ENCODE assay signal across 9 mouse cellular contexts in genomic region chr8:109463677-109464313, GRCm38 (mm10). TPM values are rescaled to one million over a fixed set of nuclear protein-coding genes. Genes with fewer than 3 reads are reported as not detected.
DNase-seq lines count a peak whose midpoint lies in the region; ATAC-seq lines count a peak whose summit lies in the region.
"Had no signal": no experiment of that assay in that cellular context is flagged by ENCODE, and none has a peak within 500 bp of the region (broad histone marks: within the 10 kb centered on the region; RNA-seq: fewer than 3 reads in every experiment).

No protein-coding gene starts in this region.

- 0 out of 2 replicates have a peak overlapping the region, but pooled peaks have one; percentile 2 for H3K4me3 ChIP-seq in kidney, embryonic 14.5 days (ENCODE audit: low read length)
- peak overlapping the region; percentile 26; the same call in 1 of the 2 replicates for H3K4me3 ChIP-seq in hindbrain, embryonic 10.5 days
- no peak overlapping the region for H3K4me3 ChIP-seq in midbrain, embryonic 16.5 days (ENCODE audit: low read depth, low read length)

- peak; percentile 56; the same call in 1 of the 2 replicates for ATAC-seq in kidney, embryonic 14.5 days (ENCODE audit: low FRiP score, low TSS enrichment)
- peak; percentile 56; the same call in 1 of the 2 replicates for ATAC-seq in midbrain, embryonic 16.5 days

- no peaks in the 10 kb centered on the region for H3K27me3 ChIP-seq in kidney, embryonic 14.5 days (ENCODE audit: control insufficient read depth, insufficient read depth, low read length)
- H3K27me3 ChIP-seq in hindbrain, embryonic 10.5 days (ENCODE audit: insufficient read depth, poor library complexity, severe bottlenecking) = peaks cover 4% of the 10 kb centered on the region; the same call in 1 of the 2 replicates
- H3K27me3 ChIP-seq in midbrain, embryonic 16.5 days (ENCODE audit: control insufficient read depth, insufficient read depth, low read depth, low read length) = no peaks in the 10 kb centered on the region

- no peaks in the 10 kb centered on the region for H3K4me1 ChIP-seq in kidney, embryonic 14.5 days (ENCODE audit: control insufficient read depth, insufficient read depth, low read length)
- H3K4me1 ChIP-seq in hindbrain, embryonic 10.5 days (replicated peaks) = peaks cover 40% of the 10 kb centered on the region
- H3K4me1 ChIP-seq in midbrain, embryonic 16.5 days (ENCODE audit: control insufficient read depth, insufficient read depth, low read length) = peaks cover 45% of the 10 kb centered on the region

- H3K9ac ChIP-seq in kidney, embryonic 14.5 days (ENCODE audit: low read depth, low read length) = no peak overlapping the region
- peak overlapping the region; percentile 42 for H3K9ac ChIP-seq in midbrain, embryonic 16.5 days (ENCODE audit: low read depth, low read length)

- H3K27ac ChIP-seq in kidney, embryonic 14.5 days (ENCODE audit: low read depth, low read length) = no peak overlapping the region
- peak overlapping the region; percentile 70 for H3K27ac ChIP-seq in hindbrain, embryonic 10.5 days
- peak overlapping the region; percentile 92 for H3K27ac ChIP-seq in midbrain, embryonic 16.5 days (ENCODE audit: low read length)

- 8% methylated on average over 13 of the region's 13 CpGs for WGBS in kidney, embryonic 14.5 days
- 31% methylated on average over 13 of the region's 13 CpGs for WGBS in hindbrain, embryonic 10.5 days
- 9% methylated on average over 13 of the region's 13 CpGs for WGBS in midbrain, embryonic 16.5 days

- no peak for DNase-seq in kidney, adult 8-10 months
- DNase-seq in adrenal gland, postnatal 14 days = peak; percentile 28
- DNase-seq in hindbrain, embryonic 10.5 days (ENCODE audit: low spot score) = peak; percentile 11
- no peak for DNase-seq in liver
- no peak for DNase-seq in thymus, adult 18-20 months
- DNase-seq in gastrocnemius, postnatal 25 days = no peak

- H3K36me3 ChIP-seq in kidney, embryonic 14.5 days (ENCODE audit: control insufficient read depth, insufficient read depth, low read length) = no peaks in the 10 kb centered on the region
- H3K36me3 ChIP-seq in hindbrain, embryonic 10.5 days = no peaks in the 10 kb centered on the region
- no peaks in the 10 kb centered on the region for H3K36me3 ChIP-seq in midbrain, embryonic 16.5 days (ENCODE audit: control insufficient read depth, insufficient read depth, low read length)

- H3K9me3 ChIP-seq in kidney, embryonic 14.5 days (ENCODE audit: control insufficient read depth, low read length) = no peaks in the 10 kb centered on the region
- no peaks in the 10 kb centered on the region for H3K9me3 ChIP-seq in hindbrain, embryonic 10.5 days
- no peaks in the 10 kb centered on the region for H3K9me3 ChIP-seq in midbrain, embryonic 16.5 days (replicated peaks; ENCODE audit: control insufficient read depth, low read length, poor library complexity, severe bottlenecking)

- H3K4me2 ChIP-seq in kidney, embryonic 14.5 days (replicated peaks; ENCODE audit: low read depth, low read length) = peak overlapping the region; percentile 9; the same call in 1 of the 2 replicates
- H3K4me2 ChIP-seq in midbrain, embryonic 16.5 days (ENCODE audit: low read length) = peak overlapping the region; percentile 41

RNA-seq across cellular contexts. Expression of gene Pmfbp1, which starts 30.0 kb away (rescaled TPM):
- polyA plus RNA-seq in kidney, embryonic 14.5 days (2014; fragmentation: Nextera tagmentation; extraction: Ambion mirVana) = 0.12 TPM in 1 of 2 replicates, not detected in the other
- total RNA-seq in adrenal gland, postnatal 14 days (2021) = not detected in 2 replicates
- polyA plus RNA-seq in hindbrain, embryonic 10.5 days (2016; fragmentation: Nextera tagmentation; extraction: Ambion mirVana) = 1.2 and 1.5 TPM in 2 replicates
- 1.7 and 2.1 TPM in 2 replicates for polyA plus RNA-seq in midbrain, embryonic 16.5 days (2015; fragmentation: Nextera tagmentation; extraction: Ambion mirVana)
- total RNA-seq in gastrocnemius, postnatal 25 days (2021) = not detected
- polyA plus RNA-seq: liver, embryonic 16.5 days had no signal

Comparison
In these comparisons a context has a peak if more than half of its experiments do, and no peak if none do; other contexts are left out.
1. DNase-seq: peak in adrenal gland, postnatal 14 days (single experiment) and hindbrain, embryonic 10.5 days (single experiment); none in kidney, adult 8-10 months (0 of 2), liver (single experiment), thymus, adult 18-20 months (0 of 2) and gastrocnemius, postnatal 25 days (single experiment).